Comparison of ENCODE assay signal across 16 mouse cellular contexts in the genomic region with DNA sequence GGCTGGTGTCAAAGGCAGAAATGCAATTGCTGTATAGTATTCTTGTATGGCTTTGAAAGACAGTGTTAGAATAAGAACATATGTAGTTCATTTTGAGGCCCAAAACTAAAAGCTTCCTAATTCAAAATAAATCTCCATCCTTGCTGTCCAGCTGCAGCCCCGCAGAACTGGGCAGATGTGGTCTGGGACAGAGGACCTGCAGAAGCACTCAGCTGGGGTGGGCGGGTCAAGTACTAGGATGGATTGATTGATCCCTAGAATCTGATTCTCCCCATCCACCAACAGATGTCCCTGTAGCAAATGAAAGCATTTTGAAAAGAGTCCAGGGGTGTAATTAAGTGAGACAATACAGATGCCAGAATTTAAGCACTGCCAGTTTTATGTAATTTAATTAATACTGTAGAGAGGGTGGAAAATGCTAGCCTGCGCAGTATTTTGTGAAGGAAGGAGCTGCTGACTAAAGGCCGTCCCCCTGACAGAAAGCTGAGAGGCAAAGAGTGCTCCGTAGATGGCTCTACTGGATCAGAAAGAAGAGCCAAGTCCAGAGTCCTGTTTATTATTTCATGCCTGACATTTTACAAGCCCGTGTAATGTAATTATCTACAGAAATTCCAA. TPM values are rescaled to one million over a fixed set of nuclear protein-coding genes. Genes with fewer than 3 reads are reported as not detected.
DNase-seq lines count a peak whose midpoint lies in the region; ATAC-seq and TF ChIP-seq lines count a peak whose summit lies in the region.
"Had no signal": no experiment of that assay in that cellular context is flagged by ENCODE, and none has a peak within 500 bp of the region (broad histone marks: within the 10 kb centered on the region; RNA-seq: fewer than 3 reads in every experiment).

No protein-coding gene starts in this region.

- no peak overlapping the region for H3K9ac ChIP-seq in forebrain, embryonic 15.5 days (replicated peaks)
- H3K9ac ChIP-seq in forebrain, embryonic 11.5 days (ENCODE audit: low read length) = no peak overlapping the region
- no peak overlapping the region for H3K9ac ChIP-seq in stomach, embryonic 14.5 days (replicated peaks; ENCODE audit: low read depth, low read length)
- no peak overlapping the region for H3K9ac ChIP-seq in stomach, postnatal 0 days (ENCODE audit: low read length)
- H3K9ac ChIP-seq in liver, postnatal 0 days (replicated peaks) = no peak overlapping the region
- H3K9ac ChIP-seq: liver, embryonic 12.5 days had no signal

- no peaks in the 10 kb centered on the region for H3K9me3 ChIP-seq in forebrain, embryonic 15.5 days
- H3K9me3 ChIP-seq in forebrain, embryonic 11.5 days (ENCODE audit: control insufficient read depth, low read length) = no peaks in the 10 kb centered on the region
- no peaks in the 10 kb centered on the region for H3K9me3 ChIP-seq in stomach, embryonic 14.5 days (ENCODE audit: control insufficient read depth, low read depth, low read length)
- H3K9me3 ChIP-seq in stomach, postnatal 0 days (ENCODE audit: control insufficient read depth, low read length) = no peaks in the 10 kb centered on the region
- no peaks in the 10 kb centered on the region for H3K9me3 ChIP-seq in liver, postnatal 0 days (ENCODE audit: low read length)
- H3K9me3 ChIP-seq: liver, embryonic 12.5 days had no signal

- 37% methylated on average over 6 of the region's 6 CpGs for whole genome bisulfite sequencing in forebrain, embryonic 15.5 days
- WGBS in forebrain, embryonic 11.5 days = 73% methylated on average over 6 of the region's 6 CpGs
- WGBS in stomach, embryonic 14.5 days = 63% methylated on average over 6 of the region's 6 CpGs
- WGBS in stomach, postnatal 0 days = 54% methylated on average over 6 of the region's 6 CpGs
- WGBS in liver, postnatal 0 days (ENCODE audit: insufficient replicate concordance) = 80% methylated on average over 6 of the region's 6 CpGs

- H3K27ac ChIP-seq in forebrain, embryonic 15.5 days (replicated peaks) = peak overlapping the region; percentile 53
- no peak overlapping the region for H3K27ac ChIP-seq in forebrain, embryonic 11.5 days (ENCODE audit: low read depth, low read length)
- no peak overlapping the region for H3K27ac ChIP-seq in stomach, embryonic 14.5 days (ENCODE audit: low read length)
- H3K27ac ChIP-seq in stomach, postnatal 0 days (replicated peaks) = no peak overlapping the region
- H3K27ac ChIP-seq in liver, postnatal 0 days (ENCODE audit: low read depth) = no peak overlapping the region
- H3K27ac ChIP-seq: liver, embryonic 12.5 days had no signal

- DNase-seq in forebrain, embryonic 11.5 days (ENCODE audit: low spot score) = no peak
- DNase-seq in kidney, postnatal 4 days = peak; percentile 18 to 37
- no peak for DNase-seq in kidney, postnatal 25 days
- no peak for DNase-seq in stomach, postnatal 0 days (ENCODE audit: low spot score)
- no peak for DNase-seq in liver, postnatal 0 days
- DNase-seq in ovary, postnatal 10 days (ENCODE audit: low spot score) = no peak
- DNase-seq: adrenal gland, postnatal 36 days; B cell, adult 2 months; cerebellum, adult 11-12 months; retina, postnatal 1 day; thymus, adult 18-20 months had no signal

- no peak overlapping the region for H3K4me3 ChIP-seq in forebrain, embryonic 15.5 days
- no peak overlapping the region for H3K4me3 ChIP-seq in forebrain, embryonic 11.5 days (ENCODE audit: low read depth, low read length)
- no peak overlapping the region for H3K4me3 ChIP-seq in stomach, embryonic 14.5 days (ENCODE audit: low read depth, low read length)
- no peak overlapping the region for H3K4me3 ChIP-seq in stomach, postnatal 0 days (ENCODE audit: low read depth, low read length)
- no peak overlapping the region for H3K4me3 ChIP-seq in liver, postnatal 0 days (ENCODE audit: low read depth, low read length)
- H3K4me3 ChIP-seq: liver, embryonic 12.5 days had no signal

- peaks cover 9% of the 10 kb centered on the region for H3K4me1 ChIP-seq in forebrain, embryonic 15.5 days
- no peaks in the 10 kb centered on the region for H3K4me1 ChIP-seq in forebrain, embryonic 11.5 days (replicated peaks; ENCODE audit: control insufficient read depth, insufficient read depth, low read length)
- no peaks in the 10 kb centered on the region for H3K4me1 ChIP-seq in stomach, embryonic 14.5 days (ENCODE audit: control insufficient read depth, insufficient read depth, low read length)
- H3K4me1 ChIP-seq in stomach, postnatal 0 days (replicated peaks; ENCODE audit: control insufficient read depth, insufficient read depth) = no peaks in the 10 kb centered on the region
- no peaks in the 10 kb centered on the region for H3K4me1 ChIP-seq in liver, postnatal 0 days (ENCODE audit: insufficient read depth)
- H3K4me1 ChIP-seq: liver, embryonic 12.5 days had no signal

- H3K4me2 ChIP-seq in forebrain, embryonic 15.5 days (replicated peaks) = no peak overlapping the region
- no peak overlapping the region for H3K4me2 ChIP-seq in forebrain, embryonic 11.5 days (ENCODE audit: low read depth, low read length, severe bottlenecking)
- H3K4me2 ChIP-seq in stomach, embryonic 14.5 days (replicated peaks; ENCODE audit: low read depth, low read length) = no peak overlapping the region
- no peak overlapping the region for H3K4me2 ChIP-seq in stomach, postnatal 0 days (replicated peaks; ENCODE audit: low read depth)
- H3K4me2 ChIP-seq in liver, postnatal 0 days (ENCODE audit: low read depth, low read length) = no peak overlapping the region
- H3K4me2 ChIP-seq: liver, embryonic 12.5 days had no signal

- ATAC-seq in forebrain, embryonic 15.5 days (replicated peaks) = peak; percentile 58; the same call in 1 of the 2 replicates
- no peak for ATAC-seq in forebrain, embryonic 11.5 days (replicated peaks; ENCODE audit: low FRiP score)
- peak; percentile 56; the same call in 1 of the 2 replicates for ATAC-seq in stomach, embryonic 14.5 days (ENCODE audit: insufficient number of reproducible peaks, insufficient read depth, low FRiP score, low read depth)
- ATAC-seq in stomach, postnatal 0 days (ENCODE audit: low FRiP score, low TSS enrichment) = no peak
- no peak for ATAC-seq in liver, postnatal 0 days
- ATAC-seq: liver, embryonic 12.5 days had no signal

- H3K36me3 ChIP-seq in forebrain, embryonic 15.5 days = no peaks in the 10 kb centered on the region
- no peaks in the 10 kb centered on the region for H3K36me3 ChIP-seq in forebrain, embryonic 11.5 days (ENCODE audit: control insufficient read depth, insufficient read depth, low read length)
- H3K36me3 ChIP-seq in stomach, embryonic 14.5 days (ENCODE audit: control insufficient read depth, insufficient read depth, low read length) = no peaks in the 10 kb centered on the region
- no peaks in the 10 kb centered on the region for H3K36me3 ChIP-seq in stomach, postnatal 0 days (ENCODE audit: control insufficient read depth, insufficient read depth, low read length)
- H3K36me3 ChIP-seq in liver, postnatal 0 days (replicated peaks; ENCODE audit: insufficient read depth, low read length) = no peaks in the 10 kb centered on the region
- H3K36me3 ChIP-seq: liver, embryonic 12.5 days had no signal

- H3K27me3 ChIP-seq in forebrain, embryonic 15.5 days = no peaks in the 10 kb centered on the region
- no peaks in the 10 kb centered on the region for H3K27me3 ChIP-seq in forebrain, embryonic 11.5 days (ENCODE audit: control insufficient read depth, insufficient read depth, low read length)
- H3K27me3 ChIP-seq in stomach, embryonic 14.5 days (ENCODE audit: control insufficient read depth, insufficient read depth, low read length) = no peaks in the 10 kb centered on the region
- H3K27me3 ChIP-seq in stomach, postnatal 0 days (ENCODE audit: control insufficient read depth, insufficient read depth, low read length) = no peaks in the 10 kb centered on the region
- H3K27me3 ChIP-seq in liver, postnatal 0 days (ENCODE audit: insufficient read depth, low read length) = no peaks in the 10 kb centered on the region
- H3K27me3 ChIP-seq: liver, embryonic 12.5 days had no signal

- no peak for TF ChIP-seq CTCF in stomach, postnatal 0 days (IDR thresholded peaks at IDR 0.05; ENCODE audit: low read depth)
- TF ChIP-seq CTCF in liver, postnatal 0 days (IDR thresholded peaks at IDR 0.05; ENCODE audit: low read depth) = no peak

- no peak for TF ChIP-seq EP300 in stomach, postnatal 0 days (optimal IDR thresholded peaks at IDR 0.05)
- no peak for TF ChIP-seq EP300 in liver, postnatal 0 days (IDR thresholded peaks at IDR 0.05; ENCODE audit: low read depth)

RNA-seq across cellular contexts. Expression of gene Pabpc6, which starts 5.8 kb away (rescaled TPM):
- polyA plus RNA-seq in forebrain, embryonic 15.5 days (2015; fragmentation: Nextera tagmentation; extraction: Ambion mirVana) = not detected in 2 replicates
- not detected in 2 replicates for polyA plus RNA-seq in forebrain, embryonic 11.5 days (2014; fragmentation: Nextera tagmentation; extraction: Ambion mirVana)
- not detected in 2 replicates for polyA plus RNA-seq in stomach, embryonic 14.5 days (2014; fragmentation: Nextera tagmentation; extraction: Ambion mirVana)
- polyA plus RNA-seq in stomach, postnatal 0 days (2015; fragmentation: Nextera tagmentation; extraction: Ambion mirVana) = not detected in 2 replicates
- polyA plus RNA-seq in liver, postnatal 0 days (2015; fragmentation: Nextera tagmentation; extraction: Ambion mirVana) = not detected in 2 replicates
- polyA plus RNA-seq: heart, embryonic 16.5 days; liver, embryonic 12.5 days; spleen, adult 2 months had no signal

Comparison
In these comparisons a context has a peak if more than half of its experiments do, and no peak if none do; other contexts are left out.
1. ATAC-seq: peak in forebrain, embryonic 15.5 days (single experiment) and stomach, embryonic 14.5 days (single experiment); none in forebrain, embryonic 11.5 days (single experiment), stomach, postnatal 0 days (single experiment) and liver, postnatal 0 days (single experiment).
2. DNase-seq: peak in kidney, postnatal 4 days (2 of 2); none in forebrain, embryonic 11.5 days (single experiment), kidney, postnatal 25 days (0 of 2), stomach, postnatal 0 days (single experiment), liver, postnatal 0 days (single experiment) and ovary, postnatal 10 days (single experiment).